Mouse (Mus musculus): ENCODE data around the gene Cd80.

Cd80 gene

GRCm38 (mm10) chr16:38522129-38523084, 67.0 kb downstream of the Cd80 start, which contains the start of gene Timmdc1:
TSS of gene Timmdc1 (minus strand) at chr16:38522663.
- peak; percentile 95 to 96 for DNase-seq (ENCODE audit: low spot score in 2 of 2)

DNA sequence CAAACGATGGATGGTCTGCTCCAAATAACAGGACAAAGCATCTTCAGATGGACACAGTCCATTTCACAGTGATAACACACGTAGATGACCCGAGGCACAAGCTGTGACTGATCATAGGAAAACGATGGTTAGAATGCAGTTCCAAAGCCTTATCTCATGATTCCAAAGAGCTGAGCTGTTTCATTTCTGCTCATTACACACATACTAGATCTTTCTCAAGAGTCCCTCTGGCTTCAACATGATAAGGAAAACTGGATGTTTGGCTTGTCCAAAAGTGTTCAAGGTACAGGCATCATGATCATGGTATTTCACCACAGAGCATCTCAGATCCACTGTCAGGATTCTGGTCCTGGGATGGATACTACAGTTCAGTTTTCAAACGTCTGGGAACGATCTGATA, 70.9 kb downstream of the Cd80 start:
- no peak for DNase-seq (ENCODE audit: low spot score in 2 of 2)

- DNase-seq (ENCODE audit: low spot score in 2 of 2): peak; percentile 60 to 71
These were observed 81.3 kb downstream of the Cd80 start for GRCm38 (mm10) chr16:38536544-38537146.

DNA sequence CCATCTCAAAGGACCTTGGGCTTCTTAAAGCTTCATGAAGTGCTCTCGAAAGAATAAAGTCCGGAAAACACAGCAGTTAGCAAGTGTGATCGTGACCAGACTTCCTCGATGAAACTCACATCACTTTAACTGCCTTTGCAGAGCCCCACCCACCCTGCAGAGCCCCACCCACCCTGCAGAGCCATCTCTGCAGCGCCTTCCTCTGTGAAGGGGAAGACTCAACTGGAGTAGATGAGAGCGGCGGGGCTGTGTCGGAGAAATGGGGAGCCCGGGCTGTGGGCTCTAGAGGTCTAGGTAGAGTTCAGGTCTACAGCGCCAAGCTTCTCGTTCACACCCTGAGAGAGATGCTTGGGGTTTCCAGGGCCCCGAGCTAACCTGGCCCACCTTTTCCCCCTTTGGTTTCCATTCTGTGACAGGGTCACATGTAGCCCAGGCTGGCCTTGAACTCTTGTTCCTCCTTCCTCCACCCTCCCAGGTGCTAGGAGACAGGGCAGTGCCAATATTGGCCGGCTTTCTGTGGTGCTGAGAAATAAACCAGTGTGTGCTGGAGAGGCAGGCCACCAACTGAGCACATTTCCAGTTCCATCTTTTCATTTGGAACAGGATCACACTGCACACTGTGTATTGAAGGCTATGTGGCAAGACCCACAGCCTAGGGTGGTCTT, 83.5 kb downstream of the Cd80 start:
- DNase-seq (ENCODE audit: low spot score in 2 of 2): no peak

Measured in natural killer cell, adult 2 months (primary cell).